Mouse (Mus musculus) layer of hippocampus, adult 11-12 months (tissue): ENCODE measurements around the gene Ccdc88a.

Experiments used
- DNase-seq: peaks from one replicate; pipeline ENCODE4 v3.0.0; 2022; ENCODE audit warnings: low spot score

Ccdc88a gene

GRCm38 (mm10) chr11:29373396-29374273 is at the start of gene Ccdc88a:
Ccdc88a (plus strand) TSS chr11:29373658.
- peak; percentile 98 for DNase-seq

- DNase-seq, result no peak
Observed at GRCm38 (mm10) chr11:29335505-29335904, 38.0 kb upstream of the Ccdc88a start.

- no peak for DNase-seq
Observed at GRCm38 (mm10) chr11:29341259-29341658, 32.2 kb upstream of the Ccdc88a start.

GRCm38 (mm10) chr11:29344891-29345657 is 28.4 kb upstream of the Ccdc88a start:
- no peak for DNase-seq

- DNase-seq, result no peak
Observed at GRCm38 (mm10) chr11:29345673-29346286, 27.7 kb upstream of the Ccdc88a start.

- DNase-seq, result no peak
Observed at GRCm38 (mm10) chr11:29350891-29351290, 22.6 kb upstream of the Ccdc88a start.

- no peak for DNase-seq
Observed at GRCm38 (mm10) chr11:29352214-29352613, 21.2 kb upstream of the Ccdc88a start.

GRCm38 (mm10) chr11:29368161-29368560 is 5.3 kb upstream of the Ccdc88a start:
- DNase-seq, result no peak

GRCm38 (mm10) chr11:29373050-29373395 is 435 bp upstream of the Ccdc88a start:
- no peak for DNase-seq

GRCm38 (mm10) chr11:29374274-29374656 is 807 bp downstream of the Ccdc88a start:
- DNase-seq, result no peak

- DNase-seq, result no peak
Observed at GRCm38 (mm10) chr11:29376635-29377034, 3.2 kb downstream of the Ccdc88a start.

GRCm38 (mm10) chr11:29378751-29379150 is 5.3 kb downstream of the Ccdc88a start:
- DNase-seq, result no peak

GRCm38 (mm10) chr11:29383493-29383892 is 10.0 kb downstream of the Ccdc88a start:
- DNase-seq, result no peak

GRCm38 (mm10) chr11:29384001-29384400 is 10.5 kb downstream of the Ccdc88a start:
- DNase-seq, result no peak

GRCm38 (mm10) chr11:29384617-29385016 is 11.2 kb downstream of the Ccdc88a start:
- DNase-seq, result no peak

GRCm38 (mm10) chr11:29389913-29390312 is 16.5 kb downstream of the Ccdc88a start:
- DNase-seq, result no peak

- DNase-seq, result no peak
Observed at GRCm38 (mm10) chr11:29395135-29395746, 21.8 kb downstream of the Ccdc88a start.

- DNase-seq, result no peak
Observed at GRCm38 (mm10) chr11:29400374-29400773, 26.9 kb downstream of the Ccdc88a start.

- DNase-seq, result no peak
Observed at GRCm38 (mm10) chr11:29406292-29406691, 32.8 kb downstream of the Ccdc88a start.

GRCm38 (mm10) chr11:29423496-29423895 is 50.0 kb downstream of the Ccdc88a start:
- no peak for DNase-seq

- peak; percentile 70 for DNase-seq
Observed at GRCm38 (mm10) chr11:29428774-29429173, 55.3 kb downstream of the Ccdc88a start.

- no peak for DNase-seq
Observed at GRCm38 (mm10) chr11:29431011-29431410, 57.6 kb downstream of the Ccdc88a start.
